Mouse (Mus musculus) embryo, embryonic 9.5 days (tissue): ENCODE measurements around the gene Met.

Experiments
- DNase-seq: peaks from one replicate; pipeline ENCODE4 v3.0.0-alpha.2; 2017; ENCODE audit errors: extremely low spot score

Met gene

GRCm38 (mm10) chr6:17492062-17492461 is 28.5 kb downstream of the Met start:
- DNase-seq = no peak

- no peak for DNase-seq
These were observed 31.8 kb downstream of the Met start for GRCm38 (mm10) chr6:17495413-17495812.

DNA sequence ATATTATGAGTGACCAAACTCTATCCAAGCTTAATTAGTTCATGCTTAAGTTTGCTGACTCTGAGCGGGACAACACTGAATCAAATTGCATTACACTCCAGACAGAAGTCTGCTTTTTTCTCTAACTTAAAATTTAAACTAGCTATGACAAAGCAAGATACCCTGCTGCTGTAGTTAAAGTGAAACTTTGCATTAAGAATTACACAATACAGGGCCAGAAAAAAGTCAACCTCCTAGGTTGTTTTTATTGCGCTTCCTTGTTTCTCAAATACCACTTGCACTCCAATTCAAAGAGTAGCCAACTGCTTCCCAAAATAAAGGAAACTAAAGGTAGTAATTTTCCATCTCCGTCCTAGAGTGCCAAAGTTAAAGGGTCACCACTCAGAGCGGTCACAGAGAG is 33.8 kb downstream of the Met start:
- no peak for DNase-seq

DNA sequence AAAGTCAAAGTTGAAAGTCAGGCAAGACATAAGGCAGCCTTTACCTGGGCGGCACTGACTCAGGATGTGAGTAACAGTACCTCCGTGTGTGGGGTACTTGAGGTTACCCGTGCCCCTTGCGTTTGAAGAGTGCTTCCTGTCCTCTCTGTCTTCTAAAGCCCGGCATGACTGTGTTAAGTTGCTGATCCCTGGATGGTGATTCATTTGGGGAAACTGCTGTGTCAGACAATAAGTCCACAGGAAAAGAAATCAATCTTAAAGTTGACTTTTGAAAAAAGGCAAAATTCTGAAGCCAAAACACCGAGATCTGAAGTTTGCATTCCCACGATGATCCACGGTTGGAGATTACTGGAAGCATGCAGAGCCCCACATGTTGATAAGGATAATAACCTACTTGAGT is 35.2 kb downstream of the Met start:
- DNase-seq = no peak

- DNase-seq = no peak
These were observed 37.8 kb downstream of the Met start for GRCm38 (mm10) chr6:17501440-17501839.

GRCm38 (mm10) chr6:17502311-17502710 is 38.7 kb downstream of the Met start:
- DNase-seq = no peak

GRCm38 (mm10) chr6:17503724-17504123 is 40.1 kb downstream of the Met start:
- DNase-seq = no peak

DNA sequence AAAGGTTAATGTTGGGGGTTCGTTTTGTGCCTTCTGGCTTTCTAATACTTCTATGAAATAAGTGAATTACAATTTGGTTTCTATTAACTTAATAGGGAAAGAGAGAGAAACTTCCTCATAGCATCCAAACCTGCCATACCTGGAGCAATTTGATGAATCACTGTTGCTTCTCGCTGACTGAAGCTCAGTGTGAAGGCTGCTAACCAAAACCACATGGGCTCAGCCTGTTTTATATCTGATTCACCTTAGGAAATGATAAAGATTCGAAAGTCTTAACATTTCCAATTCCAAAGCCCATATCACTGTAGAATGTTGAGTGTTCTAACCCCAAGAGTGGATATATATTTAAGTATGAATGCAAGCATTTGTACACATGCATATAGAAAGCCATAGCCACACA is 41.9 kb downstream of the Met start:
- DNase-seq = no peak

- DNase-seq = no peak
These were observed 43.2 kb downstream of the Met start for GRCm38 (mm10) chr6:17506831-17507230.

- no peak for DNase-seq
These were observed 44.6 kb downstream of the Met start for GRCm38 (mm10) chr6:17508184-17508583.

- no peak for DNase-seq
These were observed 45.2 kb downstream of the Met start for GRCm38 (mm10) chr6:17508604-17509372.

DNA sequence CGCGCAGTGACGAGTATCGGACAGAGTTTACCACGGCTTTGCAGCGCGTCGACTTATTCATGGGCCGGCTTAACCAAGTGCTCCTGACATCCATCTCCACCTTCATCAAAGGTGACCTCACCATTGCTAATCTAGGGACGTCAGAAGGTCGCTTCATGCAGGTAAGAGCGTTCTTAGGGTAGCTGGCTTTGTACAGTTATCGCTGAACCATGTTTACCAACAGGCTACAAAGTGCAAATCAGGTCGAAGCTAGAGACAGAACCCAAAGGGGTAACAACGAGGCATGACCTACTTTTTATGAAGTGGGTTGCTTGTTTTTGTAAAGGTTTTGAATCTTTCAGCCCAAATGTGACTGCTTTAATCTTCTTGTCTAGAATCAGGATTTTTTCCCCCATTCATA is 49.8 kb downstream of the Met start:
- DNase-seq = no peak

DNA sequence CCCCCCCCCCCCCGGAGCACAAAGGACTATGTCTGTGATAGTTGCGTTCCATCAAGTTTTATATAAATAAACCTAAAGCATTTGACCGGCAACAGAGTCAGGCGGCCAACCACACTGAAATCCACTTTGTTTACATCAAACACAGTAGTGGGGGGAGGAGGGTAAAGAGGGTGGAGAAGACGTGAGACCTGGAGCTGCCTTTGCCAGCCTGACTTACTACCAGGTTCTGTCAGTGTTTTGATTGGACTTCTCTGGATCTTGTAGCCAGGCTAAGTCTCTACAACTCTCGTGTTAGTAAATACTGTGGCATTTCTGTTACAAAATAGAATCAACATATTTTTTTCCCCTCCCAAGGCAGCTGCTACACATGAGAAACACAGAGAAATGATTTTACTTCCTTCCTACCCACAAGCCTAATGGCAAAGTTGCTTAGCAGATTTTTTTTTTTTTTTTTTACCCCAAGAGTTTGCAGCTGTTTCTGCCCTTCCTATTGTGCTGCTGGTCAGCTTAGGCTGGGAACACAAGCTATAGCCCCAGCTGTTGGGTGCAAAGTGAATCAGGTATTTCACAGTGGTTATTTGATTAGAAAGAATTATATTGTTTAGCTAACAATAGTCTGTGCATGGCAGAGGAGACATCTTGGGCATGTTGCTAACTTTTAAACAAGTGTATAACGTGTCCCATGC is 52.3 kb downstream of the Met start:
- no peak for DNase-seq

DNA sequence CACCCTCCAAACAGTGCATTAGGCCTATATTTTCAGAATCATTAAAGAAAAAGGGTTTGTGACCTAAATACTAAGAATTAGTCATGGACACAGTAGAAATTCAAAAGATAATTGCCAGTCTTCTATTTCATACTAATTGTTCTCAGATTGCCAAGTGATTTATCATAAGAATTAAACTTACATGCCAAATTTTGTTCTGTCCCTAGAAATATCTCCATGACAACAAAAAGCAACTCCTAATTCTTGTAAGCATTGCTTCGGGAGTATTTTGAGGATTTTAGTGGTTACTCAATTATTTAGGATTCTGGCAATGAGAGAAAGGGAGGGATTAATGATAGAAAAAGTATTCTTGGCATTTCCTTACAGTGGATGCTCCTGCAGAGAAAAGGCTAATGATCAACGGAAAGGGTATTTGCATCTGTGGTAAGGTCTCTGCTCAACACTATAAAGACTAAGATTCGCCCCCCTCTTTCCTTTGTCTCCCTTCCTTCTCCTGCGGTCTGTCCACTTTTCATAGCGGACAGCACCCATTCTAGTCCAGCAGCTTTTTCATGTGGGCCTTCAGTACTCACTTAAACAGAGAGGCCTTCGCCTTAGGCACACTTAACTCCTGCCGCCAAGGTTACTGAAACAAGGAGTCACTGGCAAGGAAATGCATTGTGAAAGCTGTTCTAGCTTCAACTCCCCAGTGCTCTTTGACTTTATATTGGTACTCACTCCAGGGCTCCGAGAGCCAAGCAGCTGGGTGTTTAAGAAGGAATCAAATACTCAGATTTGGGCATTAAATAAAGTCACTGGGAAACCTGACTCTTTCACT is 58.5 kb downstream of the Met start:
- no peak for DNase-seq

GRCm38 (mm10) chr6:17522917-17523316 is 59.3 kb downstream of the Met start:
- DNase-seq = no peak

DNA sequence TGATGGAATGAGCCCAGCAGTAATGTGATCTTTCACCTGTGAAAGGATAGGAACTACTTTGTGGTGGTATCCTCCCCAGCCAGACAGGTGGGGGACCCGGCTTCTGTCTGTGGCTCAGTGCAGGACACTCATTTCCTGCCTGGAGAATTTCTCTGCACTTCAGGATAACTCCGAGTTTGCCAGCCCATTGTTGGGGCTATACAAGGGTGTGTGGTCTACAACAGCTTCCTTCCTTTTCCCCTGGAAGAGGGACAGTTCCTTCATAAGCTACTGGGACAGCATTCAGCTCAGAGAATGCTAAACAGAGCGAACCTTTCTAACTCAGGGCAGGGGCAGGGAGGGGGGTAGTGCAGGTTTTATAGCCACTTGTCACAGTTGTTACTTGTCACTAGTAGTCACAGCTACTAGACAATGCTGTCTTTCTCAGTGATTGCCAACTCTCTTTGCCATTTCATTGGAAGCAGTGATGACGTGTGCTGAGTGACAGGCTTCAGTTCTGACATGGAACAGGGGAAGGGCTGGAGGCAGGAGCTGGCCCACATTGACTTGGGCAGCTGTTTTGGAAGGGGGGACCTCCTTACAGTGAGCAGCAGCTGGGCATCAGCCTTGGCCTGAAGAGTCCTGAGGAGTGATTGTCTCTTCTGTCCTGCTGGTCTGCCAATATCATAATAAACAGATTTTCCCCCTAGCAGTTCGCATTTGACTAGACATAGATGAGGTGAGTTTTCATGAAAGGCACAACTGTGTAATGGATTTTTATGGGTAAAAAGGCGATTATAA is 66.1 kb downstream of the Met start:
- no peak for DNase-seq

DNA sequence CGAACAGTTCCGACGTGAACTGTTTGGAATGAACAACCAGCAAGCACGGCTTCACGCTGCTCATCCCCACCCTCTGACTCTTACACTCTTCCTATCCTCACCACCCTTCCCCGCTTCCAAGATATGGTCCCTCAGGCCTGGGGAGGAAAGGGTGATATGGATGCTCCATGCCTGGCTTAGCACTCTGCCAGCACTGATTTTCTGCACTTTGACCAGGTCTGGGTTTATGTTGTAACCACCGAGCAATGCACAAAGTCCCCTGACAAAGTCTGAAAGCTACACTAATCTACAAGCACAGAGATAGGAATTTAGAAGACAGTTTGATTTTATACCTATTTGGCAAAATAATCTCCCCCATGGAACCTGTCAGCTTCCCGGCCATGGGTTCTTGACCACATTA is 78.0 kb downstream of the Met start:
- DNase-seq = no peak

DNA sequence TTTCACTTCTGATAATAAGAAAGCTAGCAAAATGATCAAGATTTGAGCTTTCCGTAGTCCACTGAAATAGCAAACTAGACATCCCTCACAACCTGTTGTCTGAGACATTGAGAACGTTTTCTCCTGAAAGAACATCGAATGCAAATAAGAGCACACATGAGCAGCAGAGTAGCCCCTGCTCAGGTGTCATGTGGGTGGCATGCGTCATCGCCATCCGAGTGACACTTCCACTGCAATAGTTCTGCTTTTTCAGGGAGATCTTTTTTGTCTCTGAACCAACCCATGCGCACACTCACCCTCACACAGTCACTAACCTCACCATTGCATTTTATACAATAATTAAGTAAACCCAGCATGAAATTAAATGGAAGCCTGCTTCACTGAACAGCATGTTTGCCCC is 78.8 kb downstream of the Met start:
- no peak for DNase-seq

GRCm38 (mm10) chr6:17545480-17545879 is 81.9 kb downstream of the Met start:
- DNase-seq = peak; percentile 24

DNA sequence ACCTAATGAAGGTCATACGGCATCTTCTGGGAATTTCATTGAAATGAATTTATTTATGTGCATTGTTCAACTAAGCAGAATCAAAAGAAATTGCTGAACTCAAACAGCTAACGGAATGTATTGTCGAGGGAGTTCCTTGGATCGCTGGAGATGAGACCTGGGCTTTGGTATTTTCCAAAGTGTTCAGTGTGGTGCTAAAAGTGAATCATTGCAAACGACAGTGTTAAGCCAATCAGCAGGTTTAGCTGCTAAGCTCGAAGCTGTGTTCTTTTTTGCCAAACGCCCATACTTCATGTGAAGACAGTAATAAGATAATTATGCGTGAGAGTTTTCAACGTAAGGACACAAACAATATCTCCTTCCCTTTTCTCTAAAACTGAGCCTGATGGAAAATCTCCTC is 82.7 kb downstream of the Met start:
- DNase-seq = no peak

GRCm38 (mm10) chr6:17546825-17547224 is 83.2 kb downstream of the Met start:
- no peak for DNase-seq

DNA sequence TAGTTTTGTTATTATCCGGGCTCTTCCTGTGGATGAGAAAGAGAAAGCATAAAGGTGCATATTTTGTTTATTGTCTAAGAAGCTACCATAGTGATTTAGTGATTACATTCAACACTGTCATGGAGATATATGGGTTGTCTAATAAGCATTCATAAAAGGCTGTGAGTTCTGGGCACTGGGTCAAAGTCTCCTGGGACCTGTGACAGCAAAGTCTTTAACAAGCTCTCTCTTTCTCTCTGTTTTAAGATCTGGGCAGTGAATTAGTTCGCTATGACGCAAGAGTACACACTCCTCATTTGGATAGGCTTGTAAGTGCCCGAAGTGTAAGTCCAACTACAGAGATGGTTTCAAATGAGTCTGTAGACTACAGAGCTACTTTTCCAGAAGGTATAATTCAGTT is 85.2 kb downstream of the Met start:
- DNase-seq = no peak
